Mouse (Mus musculus) heart, adult 10 weeks (tissue): ENCODE data around the gene Slc36a2. TPM values are rescaled to one million over a fixed set of nuclear protein-coding genes. Genes with fewer than 3 reads are reported as not detected.

ENCODE experiments used
- polyA plus RNA-seq: library from polyadenylated mRNA; stranded (reverse); fragments of 350-450 nt; fragmentation: Illumina TruSeq; extraction: RNeasy Lipid Tissue Mini Kit (QIAGEN cat#74804); gene quantifications from one replicate; pipeline ENCODE4 v1.2.3, GENCODE M21; 2014; ENCODE audit warnings: low read depth, low replicate concordance

The Slc36a2 gene
- polyA plus RNA-seq, result 31.4 TPM

GRCm38 (mm10) chr11:55184733-55185291 is at the start of gene Slc36a2:
Slc36a2 (minus strand) TSS chr11:55185077.

GRCm38 (mm10) chr11:55204159-55204596 is 19.3 kb upstream of the Slc36a2 start, which contains the start of gene Slc36a1:
Slc36a1 (plus strand) TSS chr11:55204350.

DNA sequence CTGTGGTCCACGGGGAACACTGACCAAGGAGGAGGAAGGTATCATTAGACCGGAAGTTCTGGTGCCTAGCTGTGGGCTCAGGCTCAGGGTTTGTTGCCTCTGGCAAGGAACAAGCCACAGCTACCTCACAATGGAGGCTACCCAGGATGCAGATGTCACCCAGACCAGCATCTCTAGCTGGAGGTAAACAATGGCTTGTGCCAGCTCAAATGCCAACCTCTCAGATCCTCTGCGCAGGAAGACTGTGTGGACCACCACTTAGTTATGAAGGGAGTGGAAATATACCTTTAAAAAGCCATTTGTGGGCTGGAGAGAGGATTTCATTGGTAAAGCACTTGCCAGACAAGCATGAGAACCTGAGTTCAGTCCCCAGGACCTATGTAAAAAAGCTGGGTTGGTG is 33.3 kb downstream of the Slc36a2 start, which contains the start of gene Slc36a3:
Gene Slc36a3 (minus strand): TSS at position 101 of the 400 bp plus-strand sequence.

Other genes with a start within 250 kb of the Slc36a2 start
- gene Tnip1, start 222.2 kb downstream of the Slc36a2 start, polyA plus RNA-seq, result 29.7 TPM
- 196 TPM for gene Anxa6, start 151.6 kb downstream of the Slc36a2 start, polyA plus RNA-seq
- 18.3 TPM for gene Ccdc69, start 106.9 kb downstream of the Slc36a2 start, polyA plus RNA-seq
- gene Gm2a, start 87.0 kb downstream of the Slc36a2 start, polyA plus RNA-seq, result 10.3 TPM
- not detected for gene Slc36a3, start 33.4 kb downstream of the Slc36a2 start, polyA plus RNA-seq
- 6.5 TPM for gene Slc36a1, start 19.3 kb upstream of the Slc36a2 start, polyA plus RNA-seq
- 0.05 TPM for gene Fat2, start 151.5 kb upstream of the Slc36a2 start, polyA plus RNA-seq
- 265 TPM for gene Sparc, start 238.1 kb upstream of the Slc36a2 start, polyA plus RNA-seq